Mouse (Mus musculus) liver, embryonic 16.5 days (tissue): ENCODE results near the gene Gm49333. TPM values are rescaled to one million over a fixed set of nuclear protein-coding genes. Genes with fewer than 3 reads are reported as not detected.
"Not testable (repeated sequence)": the region's sequence is repeated elsewhere in the genome, so short reads cannot be mapped to it uniquely, and the experiment has no call there.

Source experiments
- ATAC-seq: fragments of 200-750 bp; cut with Nextera tagmentation; 2 replicates; pipeline ENCODE4 v1.8.0; 2017; ENCODE audit warnings: low read depth, mild to moderate bottlenecking, moderate number of reproducible peaks, moderate library complexity
- H3K27ac ChIP-seq: fragments of 300-500 bp; sonication (generic); 2 replicates; pipeline ENCODE4 v1.5.1; 2014; ENCODE audit warnings: mild to moderate bottlenecking, low read length
- H3K27me3 ChIP-seq: fragments of 300-500 bp; sonication (generic); 2 replicates; pipeline ENCODE4 v1.6.1; 2014; ENCODE audit warnings: low read depth, low read length, mixed read lengths; ENCODE audit not compliant: control insufficient read depth, insufficient read depth
- H3K36me3 ChIP-seq: fragments of 300-500 bp; sonication (generic); 2 replicates; pipeline ENCODE4 v1.6.1; 2014; ENCODE audit warnings: mild to moderate bottlenecking; ENCODE audit not compliant: control insufficient read depth, insufficient read depth
- H3K4me1 ChIP-seq: fragments of 300-500 bp; sonication (generic); 2 replicates; pipeline ENCODE4 v1.6.1; 2014; ENCODE audit warnings: low read depth, low read length, mixed read lengths; ENCODE audit not compliant: control insufficient read depth
- H3K4me2 ChIP-seq: fragments of 300-500 bp; sonication (generic); 2 replicates; pipeline ENCODE4 v1.6.1; 2014; ENCODE audit warnings: low read depth, low read length, mixed read lengths
- H3K4me3 ChIP-seq: fragments of 300-500 bp; sonication (generic); 2 replicates; pipeline ENCODE4 v1.5.1; 2014; ENCODE audit warnings: low read depth, mild to moderate bottlenecking, low read length
- H3K9ac ChIP-seq: fragments of 300-500 bp; sonication (generic); 2 replicates; pipeline ENCODE4 v1.6.1; 2014; ENCODE audit warnings: low read depth, low read length
- H3K9me3 ChIP-seq: fragments of 300-500 bp; sonication (generic); replicated peaks from 2 replicates; pipeline ENCODE4 v1.6.1; 2016; ENCODE audit warnings: low read length; ENCODE audit not compliant: control insufficient read depth
- WGBS: fragments of 180-500 bp; shearing (Covaris S2); extraction: QIAGEN DNeasy Blood & Tissue Kit; methylation state at CpG from one replicate; pipeline ENCODE4 v1.1.7; 2014; ENCODE audit not compliant: insufficient replicate concordance; 5-methylcytosine and 5-hydroxymethylcytosine counted together
- polyA plus RNA-seq: library from polyadenylated mRNA; unstranded; fragments of >200 nt; fragmentation: Nextera tagmentation; extraction: Ambion mirVana; gene quantifications from 2 replicates; pipeline ENCODE4 v1.2.1, GENCODE M21; 2015

Gene Gm49333
- polyA plus RNA-seq, 1 experiment from 2014 or later: not detected

DNA sequence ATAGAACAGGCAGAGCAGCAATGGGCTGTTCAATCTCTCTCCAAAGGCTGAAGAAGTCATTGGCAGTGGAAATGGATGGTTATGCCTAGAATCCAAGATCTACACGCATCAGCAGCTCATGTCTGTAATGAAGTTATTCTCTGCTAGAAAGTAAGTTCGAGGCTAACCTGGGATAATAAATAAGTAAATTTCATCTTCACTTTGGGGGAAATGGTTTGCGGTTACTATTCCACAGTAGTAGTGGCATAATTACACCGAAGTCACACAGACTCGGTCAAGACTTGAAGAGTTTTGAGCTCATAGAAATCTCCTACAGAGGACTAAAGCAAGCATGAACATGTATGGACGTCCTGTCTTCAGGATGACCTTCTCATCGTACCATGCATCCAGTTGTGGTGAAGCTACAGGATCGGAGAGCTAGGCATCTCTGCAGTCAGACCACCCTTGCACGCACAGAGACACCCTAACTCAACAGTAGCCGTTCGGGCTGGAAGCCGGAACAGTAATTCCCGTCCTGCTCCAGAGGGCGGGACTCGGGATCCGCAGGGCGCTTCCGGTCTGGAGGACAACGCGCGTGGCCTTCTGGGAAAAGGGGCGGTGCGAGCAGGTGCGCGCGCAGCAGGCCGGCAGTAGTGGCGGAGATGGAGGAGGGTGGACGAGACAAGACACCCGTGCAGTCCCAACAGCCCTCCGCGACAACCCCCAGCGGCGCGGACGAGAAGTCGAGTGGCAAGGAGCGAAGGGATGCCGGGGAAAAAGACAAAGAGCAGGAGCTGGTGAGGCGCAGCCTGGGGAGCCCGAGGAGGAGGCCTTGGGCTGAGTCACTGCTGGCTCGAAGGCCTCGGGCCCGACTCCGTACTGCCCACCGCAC is 39.9 kb downstream of the Gm49333 start, which contains the start of gene Psmd2:
Gene Psmd2, plus strand, starts transcription at position 577 of the 871 bp plus-strand sequence.
- no peaks in the 10 kb centered on the region for H3K27me3 ChIP-seq
- peaks cover 17% of the 10 kb centered on the region for H3K4me1 ChIP-seq
- peak within 1 kb of the TSS; percentile 88 for H3K4me2 ChIP-seq
- H3K27ac ChIP-seq: peak within 1 kb of the TSS; percentile 69
- H3K9ac ChIP-seq: peak within 1 kb of the TSS; percentile 86
- H3K36me3 ChIP-seq: peaks cover 14% of the 10 kb centered on the region
- peak within 1 kb of the TSS; percentile 88 for H3K4me3 ChIP-seq
- H3K9me3 ChIP-seq: no peaks in the 10 kb centered on the region
- peak; percentile 95 for ATAC-seq
- WGBS: 1% methylated on average over 46 of the region's 46 CpGs

DNA sequence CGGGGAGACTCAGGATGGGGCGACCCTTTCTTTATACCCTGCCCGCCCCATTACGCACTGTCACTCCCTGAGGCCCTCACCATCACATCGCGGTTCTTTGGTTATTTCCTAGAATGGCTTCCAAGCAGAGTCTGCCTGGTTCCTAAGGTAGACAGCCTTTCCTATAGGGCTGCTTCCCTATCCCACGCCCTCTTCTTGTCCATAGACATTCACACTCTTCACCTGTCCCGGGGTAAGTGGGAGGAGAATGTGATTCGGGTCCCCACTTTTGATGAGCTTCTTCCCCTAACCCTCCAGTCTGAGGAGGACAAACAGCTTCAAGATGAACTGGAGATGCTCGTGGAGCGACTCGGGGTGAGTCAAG is 40.5 kb downstream of the Gm49333 start:
- Histone ChIP-seq H3K4me1 (peaks cover 17% of the 10 kb centered on the region), H3K4me3 (peak overlapping the region; percentile 88), H3K9ac (peak overlapping the region; percentile 86), H3K27ac (peak overlapping the region; percentile 69; the same call in 1 of the 2 replicates), H3K9me3 (no peaks in the 10 kb centered on the region), H3K36me3 (peaks cover 19% of the 10 kb centered on the region), H3K4me2 (peak overlapping the region; percentile 88), H3K27me3 (no peaks in the 10 kb centered on the region)
- WGBS: 7% methylated on average over 12 of the region's 12 CpGs
- peak; percentile 33 for ATAC-seq

DNA sequence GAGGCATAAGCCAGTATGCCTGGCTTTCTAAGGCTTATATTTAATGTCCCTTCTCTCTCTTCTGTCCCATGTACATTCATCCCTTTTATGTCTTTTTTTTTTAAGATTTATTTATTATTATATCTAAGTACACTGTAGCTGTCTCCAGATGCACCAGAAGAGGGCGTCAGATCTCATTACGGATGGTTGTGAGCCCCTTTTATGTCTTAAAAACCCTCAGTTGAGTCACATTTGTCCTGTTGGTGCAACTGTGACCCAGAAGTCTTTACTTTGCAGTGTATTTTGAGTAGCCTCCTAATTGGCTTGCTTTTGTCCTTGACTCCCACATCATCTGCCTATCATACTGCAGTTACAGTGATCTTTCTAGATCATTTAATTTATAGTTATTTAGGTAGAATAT is 41.9 kb downstream of the Gm49333 start:
- H3K9ac ChIP-seq: no peak overlapping the region
- ATAC-seq: no peak
- no peaks in the 10 kb centered on the region for H3K27me3 ChIP-seq
- H3K36me3 ChIP-seq: peaks cover 30% of the 10 kb centered on the region
- 47% methylated on average over 2 of the region's 2 CpGs for WGBS
- no peak overlapping the region for H3K4me2 ChIP-seq
- H3K27ac ChIP-seq: no peak overlapping the region
- no peak overlapping the region for H3K4me3 ChIP-seq
- peaks cover 17% of the 10 kb centered on the region for H3K4me1 ChIP-seq
- no peaks in the 10 kb centered on the region for H3K9me3 ChIP-seq

DNA sequence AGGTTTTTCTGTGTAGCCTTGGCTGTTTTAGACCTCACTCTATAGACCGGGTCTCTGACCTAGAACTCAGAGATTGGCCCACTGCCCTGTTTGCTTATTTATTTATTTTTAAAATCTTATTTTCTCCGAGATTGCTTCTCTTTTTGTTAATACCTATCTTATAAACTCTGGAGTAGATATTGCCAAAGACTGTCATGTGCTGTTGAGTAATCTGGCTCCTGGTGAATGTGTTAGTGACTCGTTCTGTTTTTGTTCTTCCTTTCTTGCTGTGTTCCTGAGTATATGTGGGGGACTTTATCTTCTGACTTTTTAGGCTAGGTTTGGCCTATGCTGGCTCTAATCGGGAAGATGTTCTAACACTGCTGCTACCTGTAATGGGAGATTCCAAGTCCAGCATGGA is 46.3 kb downstream of the Gm49333 start:
- Histone ChIP-seq H3K4me3 (no peak overlapping the region), H3K27ac (no peak overlapping the region), H3K27me3 (no peaks in the 10 kb centered on the region), H3K9me3 (no peaks in the 10 kb centered on the region), H3K36me3 (peaks cover 63% of the 10 kb centered on the region), H3K4me2 (no peak overlapping the region), H3K4me1 (peaks cover 6% of the 10 kb centered on the region), H3K9ac (no peak overlapping the region)
- ATAC-seq: no peak
- 76% methylated on average over 4 of the region's 4 CpGs for WGBS

DNA sequence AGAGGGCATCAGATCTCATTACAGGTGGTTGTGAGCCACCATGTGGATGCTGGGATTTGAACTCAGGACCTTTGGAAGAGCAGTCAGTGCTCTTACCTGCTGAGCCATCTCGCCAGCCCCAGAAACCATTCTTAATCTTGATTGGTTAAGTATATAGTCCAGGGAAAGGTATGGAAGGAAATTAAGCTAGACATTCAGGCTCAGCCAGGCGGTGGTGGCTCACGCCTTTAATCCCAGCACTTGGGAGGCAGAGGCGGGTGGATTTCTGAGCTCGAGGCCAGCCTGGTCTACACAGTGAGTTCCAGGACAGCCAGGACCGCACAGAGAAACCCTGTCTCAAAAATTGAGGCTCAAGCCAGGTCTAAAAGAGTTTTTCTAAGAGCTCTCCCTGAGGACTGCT is 56.6 kb downstream of the Gm49333 start, which contains the start of gene Eif4g1:
Gene Eif4g1, plus strand, starts transcription at position 301 of the 400 bp plus-strand sequence.
- H3K36me3 ChIP-seq, H3K4me3 ChIP-seq, H3K9ac ChIP-seq, ATAC-seq, H3K4me1 ChIP-seq, H3K4me2 ChIP-seq, H3K27ac ChIP-seq, H3K9me3 ChIP-seq, H3K27me3 ChIP-seq: not testable (repeated sequence)
- 88% methylated on average over 3 of the region's 6 CpGs for WGBS

DNA sequence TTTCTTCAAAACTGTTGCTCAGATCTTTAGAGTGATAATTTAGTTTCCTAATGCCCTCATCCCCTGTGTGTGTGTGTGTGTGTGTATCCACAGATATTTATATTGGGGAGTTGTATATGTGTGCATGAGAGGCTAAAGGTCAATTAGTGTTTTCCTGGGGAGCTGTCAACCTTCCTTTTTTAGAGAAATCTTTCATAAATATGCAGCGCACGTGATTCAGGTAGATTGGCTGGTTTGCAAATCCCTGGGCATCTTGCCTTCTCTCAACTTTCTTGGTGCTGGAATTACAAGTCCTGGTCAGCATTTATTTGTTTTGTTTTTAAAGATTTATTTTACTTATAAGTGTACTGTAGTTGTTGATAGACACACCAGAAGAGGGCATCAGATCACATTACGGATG is 58.9 kb downstream of the Gm49333 start:
- H3K9ac ChIP-seq: no peak overlapping the region
- peaks cover 23% of the 10 kb centered on the region for H3K4me1 ChIP-seq
- H3K27me3 ChIP-seq: no peaks in the 10 kb centered on the region
- H3K4me3 ChIP-seq: no peak overlapping the region
- no peak overlapping the region for H3K27ac ChIP-seq
- H3K36me3 ChIP-seq: peaks cover 1% of the 10 kb centered on the region
- no peak for ATAC-seq
- no peak overlapping the region for H3K4me2 ChIP-seq
- H3K9me3 ChIP-seq: no peaks in the 10 kb centered on the region
- 83% methylated on average over 3 of the region's 3 CpGs for WGBS

DNA sequence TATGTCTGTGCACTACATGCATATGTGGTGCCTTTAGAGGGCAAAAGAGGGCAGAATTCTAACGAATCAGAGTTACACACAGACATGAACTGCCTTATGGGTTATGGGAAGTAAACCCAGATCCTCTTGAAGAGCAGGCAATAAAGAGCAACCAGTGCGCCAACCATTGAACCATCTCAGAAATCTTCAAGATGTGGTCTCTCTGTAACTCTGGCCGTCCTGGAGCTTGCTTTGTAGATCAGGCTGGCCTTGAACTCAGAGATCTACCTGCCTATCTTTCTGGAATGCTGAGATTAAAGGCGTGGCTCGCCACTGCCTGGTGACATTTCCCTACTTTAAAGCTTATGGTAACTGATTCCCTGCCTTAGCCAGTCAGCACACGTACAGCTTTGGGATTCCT is 60.5 kb downstream of the Gm49333 start:
- Histone ChIP-seq H3K27ac (peak overlapping the region; percentile 13), H3K4me1 (peaks cover 30% of the 10 kb centered on the region), H3K4me2 (peak overlapping the region; percentile 85), H3K4me3 (no peak overlapping the region; the same call in 1 of the 2 replicates), H3K9me3 (no peaks in the 10 kb centered on the region), H3K27me3 (no peaks in the 10 kb centered on the region), H3K36me3 (peaks cover 14% of the 10 kb centered on the region), H3K9ac (no peak overlapping the region)
- no peak for ATAC-seq
- 14% methylated on average over 6 of the region's 6 CpGs for WGBS

DNA sequence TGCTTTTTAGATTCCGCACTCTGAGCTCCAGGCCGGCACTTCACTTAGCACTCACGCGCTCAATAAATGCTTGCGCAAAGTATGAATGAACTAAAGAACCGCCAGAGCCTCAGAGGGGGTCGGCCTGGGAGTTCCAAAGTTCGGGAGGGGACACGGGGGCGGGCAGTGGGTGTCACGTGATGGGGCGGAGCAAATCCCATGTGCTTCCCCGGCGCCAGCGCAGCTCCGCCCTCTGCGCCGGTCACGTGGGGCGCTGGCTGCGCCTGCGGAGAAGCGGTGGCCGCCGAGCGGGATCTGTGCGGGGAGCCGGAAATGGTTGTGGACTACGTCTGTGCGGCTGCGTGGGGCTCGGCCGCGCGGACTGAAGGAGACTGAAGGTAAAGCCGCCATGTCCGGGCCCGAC is 61.1 kb downstream of the Gm49333 start:
- Histone ChIP-seq H3K27ac (peak overlapping the region; percentile 92), H3K4me1 (peaks cover 36% of the 10 kb centered on the region), H3K36me3 (peaks cover 20% of the 10 kb centered on the region), H3K9ac (peak overlapping the region; percentile 92), H3K4me3 (peak overlapping the region; percentile 93), H3K4me2 (peak overlapping the region; percentile 85), H3K27me3 (no peaks in the 10 kb centered on the region), H3K9me3 (no peaks in the 10 kb centered on the region)
- ATAC-seq: peak; percentile 80
- under 1% methylated on average over 38 of the region's 38 CpGs for WGBS
